Mouse (Mus musculus) kidney, adult 18-20 months (tissue): ENCODE measurements at regions not wholly inside any gene's neighbourhood (a gene's known extent, or its start where the extent isn't known, plus 50 kb on each side); places are given as distances from the start of the nearest gene placed in this dataset.

Experiments used
- DNase-seq: peaks from one replicate; pipeline ENCODE4 v3.0.0; 2021

- no peak for DNase-seq
Measured at GRCm38 (mm10) chr9:61269151-61269870, 102.9 kb upstream of the Tle3 start.

GRCm38 (mm10) chr9:61271243-61271642 is 100.9 kb upstream of the Tle3 start:
- no peak for DNase-seq

GRCm38 (mm10) chr9:61271769-61272352 is 100.3 kb upstream of the Tle3 start:
- no peak for DNase-seq

- DNase-seq = no peak
Measured at GRCm38 (mm10) chr9:61274020-61274419, 98.1 kb upstream of the Tle3 start.

DNA sequence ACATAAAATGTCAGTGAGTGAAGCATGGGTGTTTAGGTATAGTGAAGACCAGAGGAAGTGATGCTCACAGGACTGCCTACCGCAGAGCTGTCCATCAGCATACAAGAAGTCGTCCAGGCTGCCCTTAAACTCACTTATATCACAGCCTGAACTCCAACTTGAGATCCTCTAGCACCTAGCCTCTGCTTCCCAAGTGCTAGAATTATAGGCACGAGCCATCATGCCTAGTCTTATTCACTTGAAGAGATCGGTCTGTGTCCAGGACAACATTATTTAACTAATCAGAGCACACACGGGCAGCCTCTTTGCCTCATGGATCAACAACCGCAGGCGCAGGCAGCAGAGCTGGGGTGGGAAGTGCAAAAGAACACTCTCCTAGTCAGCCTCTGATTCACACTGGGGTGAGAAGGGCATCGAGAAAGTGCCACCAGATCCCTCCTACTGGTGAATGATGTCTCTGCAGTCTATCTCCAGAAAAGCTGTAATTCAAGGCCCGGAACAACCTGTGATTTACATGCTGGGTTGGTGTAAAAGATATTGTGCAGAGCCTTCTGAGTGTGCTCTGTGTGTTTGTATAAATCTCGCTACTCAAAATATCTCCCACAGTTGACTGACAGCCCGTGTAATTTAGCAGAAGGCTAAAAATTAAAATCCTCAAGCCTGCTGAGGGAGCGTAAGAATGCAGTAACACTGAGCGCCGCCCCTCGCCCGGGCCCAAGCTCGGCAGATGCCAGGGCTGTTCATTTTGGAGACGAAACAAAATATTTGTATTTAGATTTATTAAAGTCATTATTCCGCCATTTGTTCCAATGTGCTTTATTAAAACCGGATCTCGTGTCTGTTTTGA is 94.6 kb upstream of the Tle3 start:
- no peak for DNase-seq

DNA sequence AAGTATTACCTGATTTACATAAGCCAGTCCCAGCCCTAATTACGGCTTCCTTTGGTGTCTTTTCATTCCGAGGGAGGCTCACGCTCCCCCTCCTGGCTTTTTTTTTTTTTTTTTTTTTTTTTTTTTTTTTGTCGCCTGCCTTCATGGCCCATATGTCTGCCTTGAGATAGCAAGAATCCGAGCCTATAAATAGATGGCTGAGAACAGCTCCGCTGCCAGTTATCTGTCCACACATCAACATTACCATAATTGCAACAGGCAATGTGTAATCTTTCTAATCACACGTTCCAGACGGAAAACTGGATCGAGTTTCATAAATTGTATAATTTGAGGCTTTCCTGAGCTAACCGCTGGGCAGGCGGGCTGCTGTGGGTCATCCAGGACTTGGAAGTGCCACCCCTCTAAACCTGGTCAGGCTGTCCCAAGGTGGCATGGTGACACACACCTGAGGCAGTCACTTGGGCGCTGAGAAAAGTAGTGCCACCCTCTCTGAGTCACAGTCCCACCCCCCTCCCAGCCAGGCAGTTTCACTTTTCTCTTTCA is 93.9 kb upstream of the Tle3 start:
- DNase-seq = no peak

- no peak for DNase-seq
Measured at GRCm38 (mm10) chr9:61279044-61279543, 93.1 kb upstream of the Tle3 start.

DNA sequence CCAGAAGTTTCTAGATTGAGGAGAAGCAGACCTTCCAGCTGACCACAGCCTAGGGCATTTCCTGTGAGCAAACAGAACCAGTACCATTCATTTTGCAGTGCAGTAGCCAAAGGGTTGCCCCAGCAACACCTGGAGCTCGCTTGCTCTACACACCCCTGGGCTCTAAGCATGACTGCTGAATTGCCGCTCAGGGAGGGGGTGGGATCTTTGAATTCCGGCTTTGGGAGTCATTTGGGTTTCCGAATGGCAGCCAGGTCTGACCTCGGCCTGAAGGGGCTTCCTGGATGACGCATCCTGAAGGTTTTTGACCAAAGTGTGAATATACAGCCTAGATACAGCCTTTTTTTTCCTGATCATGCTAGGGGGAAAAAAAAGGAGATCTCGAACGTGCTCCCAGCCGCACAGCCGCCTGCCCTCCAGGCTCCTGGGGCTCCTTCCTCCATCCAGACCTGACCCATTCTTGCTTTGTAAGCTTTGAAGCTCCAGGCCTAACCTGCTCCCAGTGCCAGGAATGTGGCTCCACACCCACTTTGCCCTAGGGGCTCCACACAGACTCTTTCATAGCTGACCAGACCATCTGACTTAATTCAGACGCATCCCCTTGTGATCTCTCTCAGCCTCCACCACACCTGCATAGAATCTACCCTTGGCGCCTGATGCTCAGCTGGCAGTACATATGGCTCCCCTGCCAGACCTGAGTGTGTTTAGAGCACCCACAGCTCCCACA is 91.1 kb upstream of the Tle3 start:
- no peak for DNase-seq

- no peak for DNase-seq
Measured at GRCm38 (mm10) chr9:61283311-61283710, 88.9 kb upstream of the Tle3 start.

DNA sequence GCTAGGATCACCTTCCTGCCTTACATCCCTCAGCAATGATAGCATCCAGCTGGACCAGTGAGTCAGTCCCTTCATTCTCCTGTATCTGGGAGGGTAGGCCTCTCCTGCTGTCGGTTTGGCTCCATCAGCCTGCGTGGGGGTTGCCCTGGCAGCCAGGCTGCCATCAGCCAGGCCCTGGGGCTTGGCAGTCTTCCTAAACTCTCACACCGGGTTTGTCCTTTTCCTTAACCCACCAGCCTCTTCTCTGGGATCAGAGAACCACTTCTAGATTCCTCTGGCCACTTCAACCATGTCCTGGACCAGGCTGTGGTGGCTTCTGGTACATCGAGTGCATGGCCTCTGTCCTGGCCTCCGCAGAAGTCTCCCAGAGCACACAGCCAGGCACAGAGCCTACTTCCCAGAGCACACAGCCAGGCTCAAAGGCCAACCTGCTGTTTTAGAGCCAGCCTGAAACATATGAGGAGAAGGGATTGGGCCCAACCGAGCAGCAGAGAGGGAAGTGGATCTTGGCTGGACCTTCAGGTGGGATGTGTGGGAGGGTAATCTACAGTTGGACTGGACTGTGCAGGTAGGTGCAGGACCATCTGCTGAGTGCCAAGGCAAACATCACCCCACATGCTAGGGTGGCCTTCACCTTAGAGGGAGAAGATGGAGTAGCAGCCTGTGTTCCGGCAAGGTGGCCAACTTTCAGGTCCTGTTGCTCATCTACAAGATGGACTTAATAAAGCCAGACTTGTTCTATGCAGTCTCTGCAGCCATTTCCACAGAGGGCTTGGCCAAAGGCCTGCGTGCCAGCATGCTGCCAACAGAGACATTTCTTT is 87.8 kb upstream of the Tle3 start:
- peak; percentile 74 for DNase-seq

DNA sequence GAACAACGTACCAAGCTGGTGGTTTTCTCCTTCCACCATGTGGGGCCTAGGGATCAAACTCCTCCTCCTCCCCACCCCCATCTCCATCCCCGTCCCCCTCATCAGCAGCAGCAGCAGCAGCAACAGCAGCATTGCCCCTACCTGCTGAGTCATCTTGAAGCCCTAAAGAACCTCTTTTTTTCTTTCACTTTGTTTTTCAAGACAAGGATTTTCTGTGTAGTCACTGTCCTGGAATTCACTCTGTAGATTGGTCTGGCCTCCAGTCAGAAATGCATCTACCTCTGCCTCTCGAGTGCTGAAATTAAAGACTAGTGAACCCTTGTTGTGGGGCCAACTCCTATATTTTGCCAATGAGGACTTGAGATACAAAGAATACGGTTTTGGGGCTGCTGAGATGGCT is 85.6 kb upstream of the Tle3 start:
- DNase-seq = no peak

DNA sequence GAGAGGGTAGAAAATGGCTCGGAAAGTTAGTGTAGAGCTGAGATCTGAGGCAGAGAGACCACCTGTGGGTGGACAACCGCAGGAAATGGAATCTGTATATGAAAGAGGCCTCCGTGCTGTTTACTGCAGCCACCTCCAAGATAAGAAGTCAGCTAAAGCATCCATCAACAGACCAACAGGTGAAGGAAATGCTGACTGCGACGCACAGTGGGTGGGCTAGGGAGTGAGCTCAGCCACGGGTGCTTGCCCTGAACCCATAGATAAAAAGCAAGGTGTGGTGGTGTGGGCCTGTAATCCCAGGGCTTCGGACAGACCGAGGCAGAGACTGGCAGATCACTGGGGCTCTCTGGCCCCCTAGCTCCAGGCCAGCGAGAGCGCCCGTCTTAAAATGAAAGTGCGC is 83.0 kb upstream of the Tle3 start:
- DNase-seq = no peak

GRCm38 (mm10) chr9:61289713-61290112 is 82.5 kb upstream of the Tle3 start:
- peak; percentile 76 for DNase-seq

DNA sequence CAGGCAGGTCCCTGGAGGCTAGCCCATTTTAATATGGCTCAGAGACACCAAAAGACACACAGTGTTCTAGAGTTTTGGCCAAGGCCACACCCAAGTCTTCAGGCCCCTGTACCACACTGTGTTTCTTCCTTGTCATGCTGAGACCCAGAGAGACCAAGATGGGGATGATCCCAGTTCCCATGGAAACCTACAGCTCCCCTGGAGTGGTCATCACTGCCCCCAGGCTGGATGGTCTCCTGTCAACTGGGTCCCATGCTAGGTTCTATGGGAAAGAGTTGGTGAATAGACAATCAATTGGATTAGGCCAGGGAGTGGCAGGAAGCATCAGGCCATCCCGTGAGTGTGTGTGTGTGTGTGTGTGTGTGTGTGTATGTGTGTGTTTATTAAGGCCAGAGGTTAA is 80.5 kb upstream of the Tle3 start:
- DNase-seq = no peak

GRCm38 (mm10) chr9:61292501-61292900 is 79.7 kb upstream of the Tle3 start:
- DNase-seq = no peak

DNA sequence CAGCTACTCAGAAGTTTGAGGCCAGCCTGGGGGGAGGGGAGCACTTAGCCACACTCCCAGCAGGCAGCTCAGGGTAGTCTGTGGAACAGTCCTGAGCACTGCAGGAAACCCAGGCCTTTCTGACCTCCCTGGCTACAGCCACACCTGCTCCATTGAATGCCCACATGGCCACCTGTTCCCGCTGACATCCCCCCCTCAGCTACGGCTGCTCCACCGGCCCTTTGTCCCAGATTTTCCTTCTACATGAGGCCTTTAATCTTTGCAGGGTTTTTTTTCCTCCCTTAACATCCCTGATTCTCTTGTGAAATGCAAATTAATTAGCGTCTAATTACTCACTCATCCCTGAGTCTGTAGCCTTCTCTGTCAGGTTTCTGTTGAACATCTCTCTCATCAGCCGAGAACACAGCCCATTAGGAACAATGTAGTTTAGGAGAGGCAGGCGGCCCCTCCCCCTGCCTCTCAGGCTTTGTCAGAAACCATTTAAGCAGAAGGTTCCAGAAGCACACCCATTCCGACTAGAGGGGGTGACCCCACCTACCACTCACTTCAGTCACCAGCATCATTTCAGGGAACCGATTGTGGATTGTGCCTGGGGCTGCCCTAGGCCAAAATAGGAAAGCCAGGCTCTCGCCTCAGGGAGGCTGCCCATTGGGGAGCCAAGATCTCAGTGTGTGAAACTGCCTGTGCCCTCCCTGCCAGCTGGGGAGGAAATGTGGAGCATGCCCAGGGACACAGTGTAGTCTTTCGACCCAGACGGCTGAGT is 78.8 kb upstream of the Tle3 start:
- no peak for DNase-seq

GRCm38 (mm10) chr9:61295001-61295400 is 77.2 kb upstream of the Tle3 start:
- DNase-seq = no peak

DNA sequence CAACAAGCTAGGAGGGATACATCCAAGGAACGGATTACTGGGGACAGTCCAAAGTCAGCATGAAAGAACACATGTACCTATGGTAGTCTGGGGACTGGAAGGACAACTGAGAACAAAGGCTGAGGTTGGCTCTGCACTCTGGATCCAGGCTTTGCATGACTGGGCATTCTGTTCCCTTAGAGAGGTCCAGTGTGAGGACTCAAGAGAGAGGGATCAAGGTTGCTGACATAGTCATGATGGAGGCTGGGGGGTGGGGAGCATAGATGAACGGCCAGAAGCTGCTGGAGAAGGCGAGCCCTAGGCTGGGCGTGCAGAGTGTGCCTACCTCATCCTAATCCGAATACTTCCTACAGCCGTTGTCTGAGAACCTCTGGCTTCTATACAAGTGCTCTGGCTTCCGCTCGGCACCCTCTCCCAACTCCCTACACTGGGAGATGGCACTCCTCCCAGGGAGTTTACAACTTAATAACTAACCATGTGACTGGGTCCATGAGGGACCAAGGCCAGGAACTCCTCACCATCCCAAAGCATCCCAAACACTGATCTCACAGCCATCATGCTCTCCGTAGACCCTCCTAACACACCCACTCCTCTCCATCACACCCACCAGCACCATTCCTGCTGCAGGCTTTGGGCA is 75.7 kb upstream of the Tle3 start:
- peak; percentile 50 for DNase-seq

- no peak for DNase-seq
Measured at GRCm38 (mm10) chr9:61297385-61297784, 74.8 kb upstream of the Tle3 start.

DNA sequence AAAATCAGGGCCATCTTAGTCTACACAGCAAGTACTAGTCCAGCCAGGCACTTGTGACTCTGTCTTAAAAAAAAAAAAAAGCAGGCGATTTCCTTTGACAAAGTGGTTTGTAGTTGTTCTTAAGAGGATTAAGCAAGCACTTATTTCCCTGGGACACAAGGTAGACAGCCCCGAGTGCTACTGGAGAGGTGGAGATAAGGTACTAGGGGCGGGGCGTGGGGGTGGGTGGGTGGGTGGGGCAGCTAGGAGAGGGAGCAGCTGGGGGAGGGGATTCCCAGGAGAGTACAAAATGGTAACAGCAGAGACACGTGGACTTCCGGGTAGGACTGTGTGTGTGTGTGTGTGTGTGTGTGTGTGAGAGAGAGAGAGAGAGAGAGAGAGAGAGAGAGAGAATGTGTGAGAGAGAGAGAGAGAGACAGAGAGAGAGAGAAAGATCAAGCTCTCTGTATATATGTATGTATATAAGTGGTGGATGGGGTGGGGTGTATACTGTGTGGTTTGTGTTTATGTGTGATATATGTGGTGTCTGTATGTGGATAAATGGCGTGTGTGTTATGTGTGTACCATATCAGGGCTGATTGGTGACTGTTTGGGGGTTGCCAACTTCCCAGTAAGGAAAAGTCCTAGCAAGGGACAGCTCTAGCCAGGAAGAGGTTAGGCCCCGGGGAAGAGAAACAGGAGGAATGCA is 72.1 kb upstream of the Tle3 start:
- no peak for DNase-seq
